Mouse (Mus musculus): ENCODE measurements around the gene Vpreb3. TPM values are rescaled to one million over a fixed set of nuclear protein-coding genes. Genes with fewer than 3 reads are reported as not detected.

Vpreb3 gene
- polyA plus RNA-seq, 1 experiment from 2014 or later: 1.3 TPM

DNA sequence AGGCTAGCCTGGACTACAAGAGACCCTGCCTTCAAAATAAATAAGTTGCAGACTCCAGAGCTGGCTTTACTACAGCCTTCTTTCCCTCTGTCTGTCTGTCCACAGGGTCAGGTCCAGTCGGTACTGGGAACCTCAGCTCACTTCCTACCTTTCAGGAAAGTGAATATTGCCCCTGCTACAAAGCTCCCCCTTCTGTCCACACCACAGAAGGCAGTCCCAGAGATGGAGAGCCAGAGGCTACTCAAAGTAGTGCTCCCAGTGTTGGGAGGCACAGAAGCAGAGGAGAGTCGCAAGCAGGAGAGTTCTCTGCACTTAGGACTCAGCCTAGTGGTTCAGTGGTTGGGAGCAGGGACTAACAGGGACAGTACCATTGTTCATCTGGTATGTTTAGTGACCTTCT lies 18.5 kb upstream of the Vpreb3 start:
- Histone ChIP-seq H3K9ac (replicated peaks; ENCODE audit: low read depth, low read length) (no peak overlapping the region), H3K4me1 (ENCODE audit: control insufficient read depth, insufficient read depth, low read length) (peaks cover 14% of the 10 kb centered on the region; the same call in 1 of the 2 replicates), H3K27me3 (ENCODE audit: control insufficient read depth, insufficient read depth, low read length) (no peaks in the 10 kb centered on the region), H3K27ac (ENCODE audit: low read depth, low read length) (no peak overlapping the region), H3K36me3 (ENCODE audit: control insufficient read depth, insufficient read depth, low read length) (no peaks in the 10 kb centered on the region; the same call in 1 of the 2 replicates), H3K4me3 (ENCODE audit: low read depth, low read length) (no peak overlapping the region), H3K9me3 (ENCODE audit: control insufficient read depth, low read length) (no peaks in the 10 kb centered on the region), H3K4me2 (ENCODE audit: low read depth, low read length) (no peak overlapping the region)
- WGBS: 75% methylated on average over 2 of the region's 2 CpGs
- ATAC-seq (ENCODE audit: low read depth): no peak

DNA sequence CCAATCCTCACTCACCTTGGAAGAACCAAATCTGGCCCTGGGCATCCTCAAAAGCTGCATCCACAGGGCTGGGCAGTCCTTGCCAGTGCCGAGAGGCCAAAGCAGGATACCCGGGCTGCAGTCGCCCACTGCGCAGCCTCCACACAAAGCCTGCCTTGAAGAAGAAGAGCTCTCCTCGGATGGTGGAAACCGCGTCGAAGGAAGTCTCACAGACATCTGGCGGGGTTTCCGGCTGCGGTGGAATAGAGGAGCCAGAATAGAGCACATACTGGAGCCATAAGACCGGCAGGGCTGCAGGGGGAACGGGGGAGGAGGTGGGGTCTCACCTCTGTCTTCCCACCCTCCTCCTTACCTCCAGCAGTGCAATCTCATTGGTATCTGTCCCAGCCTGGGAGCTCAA lies 16.5 kb upstream of the Vpreb3 start:
- no peaks in the 10 kb centered on the region for H3K9me3 ChIP-seq (ENCODE audit: control insufficient read depth, low read length)
- H3K4me2 ChIP-seq (ENCODE audit: low read depth, low read length): no peak overlapping the region
- H3K36me3 ChIP-seq (ENCODE audit: control insufficient read depth, insufficient read depth, low read length): no peaks in the 10 kb centered on the region; the same call in 1 of the 2 replicates
- H3K9ac ChIP-seq (replicated peaks; ENCODE audit: low read depth, low read length): peak overlapping the region; percentile 11; the same call in 1 of the 2 replicates
- WGBS: 84% methylated on average over 12 of the region's 13 CpGs
- H3K27ac ChIP-seq (ENCODE audit: low read depth, low read length): no peak overlapping the region
- no peak for ATAC-seq (ENCODE audit: low read depth)
- peaks cover under 1% of the 10 kb centered on the region; the same call in 1 of the 2 replicates for H3K27me3 ChIP-seq (ENCODE audit: control insufficient read depth, insufficient read depth, low read length)
- H3K4me3 ChIP-seq (ENCODE audit: low read depth, low read length): no peak overlapping the region
- H3K4me1 ChIP-seq (ENCODE audit: control insufficient read depth, insufficient read depth, low read length): peaks cover 10% of the 10 kb centered on the region; the same call in 1 of the 2 replicates

DNA sequence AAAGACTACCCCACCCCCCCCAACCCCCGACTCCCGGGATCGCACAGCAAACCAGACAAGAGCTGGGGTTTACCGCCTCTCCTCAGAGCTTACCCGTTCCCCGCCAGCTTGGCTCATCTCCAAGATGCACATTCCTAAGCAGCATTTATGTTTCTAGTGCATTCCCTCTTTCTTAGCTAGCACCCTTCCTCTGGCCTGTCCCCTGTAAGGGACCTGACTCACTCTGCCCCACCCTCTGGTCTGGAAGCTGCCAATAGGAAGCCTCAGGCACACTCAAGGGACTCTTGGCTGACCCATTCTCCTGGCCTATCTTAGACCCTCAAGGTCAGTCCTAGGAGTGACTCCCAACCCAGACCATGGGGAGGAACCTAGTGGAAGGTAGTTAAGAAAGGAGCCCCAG lies 12.6 kb upstream of the Vpreb3 start:
- no peak overlapping the region for H3K9ac ChIP-seq (replicated peaks; ENCODE audit: low read depth, low read length)
- H3K36me3 ChIP-seq (ENCODE audit: control insufficient read depth, insufficient read depth, low read length): no peaks in the 10 kb centered on the region; the same call in 1 of the 2 replicates
- 32% methylated on average over 6 of the region's 6 CpGs for WGBS
- ATAC-seq (ENCODE audit: low read depth): no peak
- peaks cover 19% of the 10 kb centered on the region for H3K4me1 ChIP-seq (ENCODE audit: control insufficient read depth, insufficient read depth, low read length)
- H3K27me3 ChIP-seq (ENCODE audit: control insufficient read depth, insufficient read depth, low read length): peaks cover 3% of the 10 kb centered on the region; the same call in 1 of the 2 replicates
- peak overlapping the region; percentile 95 for H3K4me2 ChIP-seq (ENCODE audit: low read depth, low read length)
- H3K4me3 ChIP-seq (ENCODE audit: low read depth, low read length): no peak overlapping the region
- H3K27ac ChIP-seq (ENCODE audit: low read depth, low read length): no peak overlapping the region
- H3K9me3 ChIP-seq (ENCODE audit: control insufficient read depth, low read length): no peaks in the 10 kb centered on the region

DNA sequence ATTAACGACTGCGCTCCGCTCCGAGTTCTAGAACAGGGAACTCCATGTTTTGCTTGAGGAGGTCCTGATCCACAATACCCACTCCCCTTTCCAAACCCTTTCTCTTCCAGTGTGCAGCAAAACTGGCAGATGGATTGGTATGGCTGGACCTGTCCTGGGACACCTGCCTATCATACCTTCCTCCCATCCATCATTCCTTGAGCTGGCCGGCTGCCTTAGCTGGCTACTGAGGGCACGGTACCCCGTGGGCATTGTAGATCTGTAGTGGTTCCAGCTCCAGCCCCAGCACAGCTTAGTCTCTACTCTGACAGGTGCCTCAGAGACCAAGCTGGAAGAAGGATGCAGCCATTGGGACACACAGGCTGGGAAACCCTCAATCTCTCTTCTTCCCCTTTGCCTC lies 11.5 kb upstream of the Vpreb3 start:
- H3K4me2 ChIP-seq (ENCODE audit: low read depth, low read length): peak overlapping the region; percentile 95
- H3K4me1 ChIP-seq (ENCODE audit: control insufficient read depth, insufficient read depth, low read length): peaks cover 19% of the 10 kb centered on the region
- peaks cover 3% of the 10 kb centered on the region; the same call in 1 of the 2 replicates for H3K27me3 ChIP-seq (ENCODE audit: control insufficient read depth, insufficient read depth, low read length)
- H3K27ac ChIP-seq (ENCODE audit: low read depth, low read length): no peak overlapping the region
- peak overlapping the region; percentile 48; the same call in 1 of the 2 replicates for H3K4me3 ChIP-seq (ENCODE audit: low read depth, low read length)
- no peaks in the 10 kb centered on the region for H3K9me3 ChIP-seq (ENCODE audit: control insufficient read depth, low read length)
- H3K9ac ChIP-seq (replicated peaks; ENCODE audit: low read depth, low read length): peak overlapping the region; percentile 75
- 22% methylated on average over 7 of the region's 7 CpGs for WGBS
- H3K36me3 ChIP-seq (ENCODE audit: control insufficient read depth, insufficient read depth, low read length): no peaks in the 10 kb centered on the region
- no peak for ATAC-seq (ENCODE audit: low read depth)

DNA sequence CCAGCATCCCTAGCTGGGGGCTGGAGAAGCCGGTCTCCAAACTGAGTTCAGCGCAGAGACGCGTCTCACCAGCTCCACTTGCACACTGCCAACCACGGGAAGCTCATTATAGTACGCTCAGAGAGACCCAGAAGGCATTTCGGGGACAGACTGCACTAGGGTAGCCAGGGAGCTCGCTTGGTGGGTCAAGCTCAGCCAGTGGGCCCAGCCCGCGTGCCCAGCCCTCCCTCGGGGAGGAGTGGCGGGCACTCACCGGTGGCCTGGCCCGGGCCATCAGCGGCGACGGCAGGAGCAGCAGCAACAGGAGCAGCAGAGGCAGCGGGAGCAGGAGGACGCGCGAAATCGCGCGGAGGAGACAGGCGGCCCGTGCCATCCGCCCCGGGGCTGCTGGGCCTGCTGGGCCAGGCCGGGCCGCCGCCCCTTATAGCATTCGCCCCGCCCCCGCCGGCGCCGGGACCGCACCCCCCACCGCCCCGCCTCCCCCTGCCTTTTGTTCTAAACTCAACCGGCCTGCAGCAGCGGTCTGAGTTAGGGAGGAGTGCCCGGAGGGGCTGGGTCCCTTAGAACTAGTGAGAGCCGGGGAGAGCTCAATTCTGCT lies 10.7 kb upstream of the Vpreb3 start:
- Histone ChIP-seq H3K27ac (ENCODE audit: low read depth, low read length) (0 out of 2 replicates have a peak overlapping the region, but pooled peaks have one; percentile 39), H3K4me1 (ENCODE audit: control insufficient read depth, insufficient read depth, low read length) (peaks cover 19% of the 10 kb centered on the region), H3K4me2 (ENCODE audit: low read depth, low read length) (peak overlapping the region; percentile 95), H3K9ac (replicated peaks; ENCODE audit: low read depth, low read length) (peak overlapping the region; percentile 75), H3K36me3 (ENCODE audit: control insufficient read depth, insufficient read depth, low read length) (no peaks in the 10 kb centered on the region), H3K27me3 (ENCODE audit: control insufficient read depth, insufficient read depth, low read length) (peaks cover 3% of the 10 kb centered on the region; the same call in 1 of the 2 replicates), H3K4me3 (ENCODE audit: low read depth, low read length) (peak overlapping the region; percentile 48), H3K9me3 (ENCODE audit: control insufficient read depth, low read length) (no peaks in the 10 kb centered on the region)
- WGBS: under 1% methylated on average over 38 of the region's 44 CpGs
- ATAC-seq (ENCODE audit: low read depth): peak; percentile 36; the same call in 1 of the 2 replicates

DNA sequence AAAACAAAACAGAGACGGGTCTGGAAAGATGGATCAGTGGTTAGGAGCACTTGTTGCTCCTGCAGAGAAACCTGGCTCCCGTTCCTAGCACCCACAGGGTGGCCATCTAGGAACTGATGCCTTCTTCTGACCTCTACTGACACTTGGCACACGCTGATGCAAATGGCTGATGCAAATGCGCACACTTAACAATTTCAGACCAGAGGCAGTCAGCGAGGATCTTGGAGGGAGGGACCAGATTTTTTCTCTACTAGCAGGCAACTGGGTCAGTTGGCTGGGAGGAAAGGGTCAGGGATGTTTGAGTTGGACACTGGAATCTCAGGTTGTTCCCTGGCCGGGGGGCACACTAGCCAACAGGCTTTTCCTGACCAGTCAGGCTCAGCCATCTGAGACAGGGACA lies 10.0 kb upstream of the Vpreb3 start, which contains the start of gene Chchd10:
Gene Chchd10 (plus strand): TSS at position 240 of the 400 bp plus-strand sequence.
- Histone ChIP-seq H3K4me3 (ENCODE audit: low read depth, low read length) (peak within 1 kb of the TSS; percentile 48), H3K27ac (ENCODE audit: low read depth, low read length) (0 out of 2 replicates have a peak within 1 kb of the TSS, but pooled peaks have one; percentile 39), H3K4me2 (ENCODE audit: low read depth, low read length) (peak within 1 kb of the TSS; percentile 95), H3K9me3 (ENCODE audit: control insufficient read depth, low read length) (no peaks in the 10 kb centered on the region), H3K27me3 (ENCODE audit: control insufficient read depth, insufficient read depth, low read length) (peaks cover 3% of the 10 kb centered on the region; the same call in 1 of the 2 replicates), H3K36me3 (ENCODE audit: control insufficient read depth, insufficient read depth, low read length) (no peaks in the 10 kb centered on the region), H3K9ac (replicated peaks; ENCODE audit: low read depth, low read length) (peak within 1 kb of the TSS; percentile 75), H3K4me1 (ENCODE audit: control insufficient read depth, insufficient read depth, low read length) (peaks cover 19% of the 10 kb centered on the region)
- WGBS: 25% methylated on average over 6 of the region's 6 CpGs
- no peak for ATAC-seq (ENCODE audit: low read depth)

DNA sequence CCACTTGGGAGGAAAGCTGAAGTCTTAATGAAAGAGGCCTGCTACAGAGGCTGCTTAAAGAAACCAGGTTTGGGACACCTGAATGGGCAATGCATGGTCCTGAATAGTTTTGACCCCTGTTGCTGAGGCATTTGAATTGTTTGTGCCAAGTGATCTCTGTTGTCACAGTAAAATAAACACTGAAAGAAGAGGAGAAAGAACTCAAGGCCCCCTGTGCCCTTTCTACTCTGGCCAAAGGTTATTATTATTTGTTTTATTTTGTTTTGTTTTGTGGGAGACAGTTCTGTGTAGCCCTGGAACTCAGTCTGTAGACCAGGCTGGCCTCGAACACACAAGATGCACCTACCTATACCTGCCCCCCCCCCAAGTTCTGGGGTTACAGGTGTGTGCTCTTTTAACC lies 7.9 kb upstream of the Vpreb3 start:
- 89% methylated on average over 1 of the region's 1 CpGs for WGBS
- H3K36me3 ChIP-seq (ENCODE audit: control insufficient read depth, insufficient read depth, low read length): no peaks in the 10 kb centered on the region
- no peaks in the 10 kb centered on the region for H3K9me3 ChIP-seq (ENCODE audit: control insufficient read depth, low read length)
- peaks cover 3% of the 10 kb centered on the region; the same call in 1 of the 2 replicates for H3K27me3 ChIP-seq (ENCODE audit: control insufficient read depth, insufficient read depth, low read length)
- peak overlapping the region; percentile 95 for H3K4me2 ChIP-seq (ENCODE audit: low read depth, low read length)
- peaks cover 19% of the 10 kb centered on the region for H3K4me1 ChIP-seq (ENCODE audit: control insufficient read depth, insufficient read depth, low read length)
- no peak overlapping the region for H3K4me3 ChIP-seq (ENCODE audit: low read depth, low read length)
- no peak overlapping the region for H3K27ac ChIP-seq (ENCODE audit: low read depth, low read length)
- no peak overlapping the region for H3K9ac ChIP-seq (replicated peaks; ENCODE audit: low read depth, low read length)
- ATAC-seq (ENCODE audit: low read depth): no peak

DNA sequence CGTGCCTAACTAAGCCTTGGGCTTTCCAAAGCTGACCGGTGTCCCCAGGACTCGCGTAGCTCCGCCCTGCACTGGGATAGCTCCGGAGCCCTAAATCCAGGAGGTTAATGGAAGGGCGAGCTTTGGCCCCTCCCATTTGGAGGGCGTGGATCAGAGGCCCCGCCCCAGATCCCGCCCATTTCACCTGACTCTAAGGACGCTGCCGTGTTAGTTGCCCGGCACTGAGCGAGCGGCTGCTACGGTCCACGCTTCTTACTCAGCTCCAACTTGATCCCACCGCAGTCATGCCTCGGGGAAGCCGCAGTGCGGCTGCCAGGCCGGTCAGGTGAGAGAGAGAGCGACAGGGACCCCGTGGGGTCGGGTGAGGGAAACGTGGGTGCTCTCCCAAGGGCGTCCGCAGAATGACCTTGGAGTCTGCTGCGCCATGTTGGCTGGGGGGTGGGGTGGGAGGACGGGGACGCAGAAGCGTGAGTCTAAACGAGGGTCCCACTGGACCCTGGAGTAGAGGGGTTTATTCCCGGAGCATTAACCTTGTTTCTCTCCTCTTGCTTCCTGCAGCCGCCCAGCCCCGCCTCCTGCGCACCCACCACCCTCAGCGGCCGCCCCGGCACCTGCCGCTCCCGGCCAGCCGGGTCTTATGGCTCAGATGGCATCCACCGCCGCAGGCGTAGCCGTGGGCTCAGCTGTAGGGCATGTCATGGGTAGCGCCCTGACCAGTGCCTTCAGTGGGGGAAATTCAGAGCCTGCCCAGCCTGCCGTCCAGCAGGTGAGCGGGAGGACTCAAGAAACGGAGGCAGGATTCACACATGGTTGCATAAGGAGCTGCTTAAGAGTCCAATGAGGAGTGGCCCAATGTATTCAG lies 6.9 kb upstream of the Vpreb3 start, which contains the start of gene Mmp11:
Gene Mmp11 (minus strand): TSS at position 817 of the 862 bp plus-strand sequence.
- H3K9ac ChIP-seq (replicated peaks; ENCODE audit: low read depth, low read length): peak within 1 kb of the TSS; percentile 56
- H3K27me3 ChIP-seq (ENCODE audit: control insufficient read depth, insufficient read depth, low read length): peaks cover 3% of the 10 kb centered on the region; the same call in 1 of the 2 replicates
- peak within 1 kb of the TSS; percentile 54 for H3K4me3 ChIP-seq (ENCODE audit: low read depth, low read length)
- H3K9me3 ChIP-seq (ENCODE audit: control insufficient read depth, low read length): no peaks in the 10 kb centered on the region
- peak; percentile 69 for ATAC-seq (ENCODE audit: low read depth)
- no peaks in the 10 kb centered on the region for H3K36me3 ChIP-seq (ENCODE audit: control insufficient read depth, insufficient read depth, low read length)
- peak within 1 kb of the TSS; percentile 57; the same call in 1 of the 2 replicates for H3K27ac ChIP-seq (ENCODE audit: low read depth, low read length)
- WGBS: 1% methylated on average over 51 of the region's 51 CpGs
- peaks cover 19% of the 10 kb centered on the region for H3K4me1 ChIP-seq (ENCODE audit: control insufficient read depth, insufficient read depth, low read length)
- H3K4me2 ChIP-seq (ENCODE audit: low read depth, low read length): peak within 1 kb of the TSS; percentile 95
